Mouse (Mus musculus) left cerebral cortex, postnatal 36 days (tissue): ENCODE results near the gene Metap1. TPM values are rescaled to one million over a fixed set of nuclear protein-coding genes. Genes with fewer than 3 reads are reported as not detected.
A peak's percentile ranks its signal among the peaks of the same experiment; 100 is the strongest.
"Not testable (repeated sequence)": the region's sequence is repeated elsewhere in the genome, so short reads cannot be mapped to it uniquely, and the experiment has no call there.

Experiments
- DNase-seq, 2 experiments: peaks; one replicate each; pipeline ENCODE4 v3.0.0; 2021 to 2022; ENCODE audit warnings: low spot score in 2 of 2, mixed read lengths in 1 of 2
- intact Hi-C: fragments of 180-260 bp; cut with DNase I; formaldehyde crosslinking; loops from one replicate; pipeline ENCODE4 v1.15.1; 2025
- total RNA-seq, 2 experiments: library from RNA; stranded (reverse); gene quantifications; 2 replicates each; pipeline ENCODE4 v1.2.3; 2021

Gene Metap1
- total RNA-seq, 2 experiments from 2014 or later, result 38.1 to 39.7 TPM

GRCm38 (mm10) chr3:138509581-138509980 lies 20.3 kb upstream of the Metap1 start:
- intact Hi-C loops, result no loop called here
- DNase-seq, result no peak

GRCm38 (mm10) chr3:138506749-138507148 lies 17.4 kb upstream of the Metap1 start:
- intact Hi-C loops, result no loop called here

GRCm38 (mm10) chr3:138503754-138504153 lies 14.4 kb upstream of the Metap1 start:
- intact Hi-C loops, result no loop called here
- DNase-seq, result no peak

More at GRCm38 (mm10) chr3:138506749-138507148, 17.4 kb upstream of the Metap1 start:
- DNase-seq, result peak in 1 of 2 experiments; percentile 20

DNA sequence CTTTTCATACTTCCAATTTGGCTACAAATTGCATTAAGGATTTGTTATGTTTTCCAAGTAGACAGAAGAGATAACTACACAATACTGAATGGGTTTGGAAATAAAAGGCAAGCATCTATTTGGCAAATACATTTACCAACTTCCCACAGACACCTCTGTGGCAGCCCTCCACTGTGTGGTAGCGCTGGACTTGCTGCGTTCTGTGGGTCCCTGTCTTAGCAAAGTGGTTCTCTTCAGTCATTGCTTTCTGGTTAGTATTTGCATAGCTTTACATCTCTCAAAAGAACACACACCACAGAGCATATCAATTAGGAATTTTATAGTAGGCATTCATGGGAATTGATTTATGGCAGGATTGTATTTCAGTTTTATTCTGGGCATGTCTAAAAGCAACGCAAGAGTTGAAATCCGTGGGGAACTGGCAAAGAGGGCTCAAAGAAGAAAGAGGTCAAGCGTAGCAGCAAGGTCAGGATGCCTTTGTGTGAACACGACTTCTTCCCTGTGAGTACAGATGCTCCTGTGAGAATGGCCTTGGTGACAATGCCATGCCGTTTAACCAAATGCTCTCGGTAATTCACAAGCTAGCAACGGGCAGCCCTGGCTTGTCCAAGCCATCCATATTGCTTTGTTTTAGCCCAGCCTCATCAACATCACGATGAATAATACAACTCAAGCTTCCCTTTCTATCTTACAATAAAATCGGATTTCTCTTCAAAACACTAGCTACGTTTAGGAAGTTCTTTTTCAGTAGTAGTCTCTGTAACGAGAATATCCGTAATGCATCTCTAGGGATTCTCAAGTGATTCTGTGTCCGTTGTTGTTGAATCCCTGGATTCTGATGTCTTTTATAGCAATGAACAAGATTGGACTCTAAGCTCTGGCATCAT lies 10.8 kb upstream of the Metap1 start:
- intact Hi-C loops, result no loop called here

GRCm38 (mm10) chr3:138498731-138499130 lies 9.4 kb upstream of the Metap1 start:
- intact Hi-C loops, result no loop called here
- no peak for DNase-seq

More for the DNA sequence above, 10.8 kb upstream of the Metap1 start:
- DNase-seq, result no peak

- intact Hi-C loops, result no loop called here
- DNase-seq, result no peak
Measured at GRCm38 (mm10) chr3:138495166-138496145, 6.1 kb upstream of the Metap1 start.

- intact Hi-C loops, result no loop called here
- DNase-seq, result no peak
Measured at GRCm38 (mm10) chr3:138494565-138494964, 5.2 kb upstream of the Metap1 start.

DNA sequence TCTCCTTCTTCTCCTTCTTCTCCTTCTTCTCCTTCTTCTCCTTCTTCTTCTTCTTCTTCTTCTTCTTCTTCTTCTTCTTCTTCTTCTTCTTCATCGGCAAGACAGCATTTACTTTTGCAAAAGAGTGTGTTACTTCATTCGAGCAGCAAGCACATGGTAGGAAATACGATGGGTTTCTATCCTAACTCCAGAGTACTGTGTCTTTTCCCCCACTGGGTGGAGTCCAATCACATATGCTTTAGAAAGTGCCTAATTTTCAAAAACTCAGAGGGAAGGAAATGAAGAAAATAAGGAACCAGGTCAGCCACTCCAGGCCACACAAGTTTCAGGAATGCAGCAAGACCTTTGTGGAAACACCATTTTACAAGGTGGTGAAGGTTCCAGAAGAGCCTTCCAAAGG lies 4.4 kb upstream of the Metap1 start:
- intact Hi-C loops, result no loop called here

DNA sequence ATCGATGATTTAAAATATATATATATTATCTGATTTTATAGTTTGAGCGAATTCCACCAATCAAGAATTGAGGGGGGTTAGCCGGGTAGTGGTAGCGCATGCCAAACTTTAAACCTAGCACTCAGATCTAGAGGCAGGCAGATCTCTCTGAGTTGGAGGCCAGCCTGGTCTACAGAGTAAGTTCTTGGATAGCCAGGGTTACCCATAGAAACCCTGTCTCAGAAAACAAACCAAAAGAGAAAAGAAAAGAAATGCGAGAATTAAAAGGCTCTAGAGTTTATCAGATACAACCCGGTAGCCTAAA lies 671 bp upstream of the Metap1 start:
- intact Hi-C loops, result no loop called here
- no peak for DNase-seq

More for the DNA sequence above, 4.4 kb upstream of the Metap1 start:
- no peak for DNase-seq

DNA sequence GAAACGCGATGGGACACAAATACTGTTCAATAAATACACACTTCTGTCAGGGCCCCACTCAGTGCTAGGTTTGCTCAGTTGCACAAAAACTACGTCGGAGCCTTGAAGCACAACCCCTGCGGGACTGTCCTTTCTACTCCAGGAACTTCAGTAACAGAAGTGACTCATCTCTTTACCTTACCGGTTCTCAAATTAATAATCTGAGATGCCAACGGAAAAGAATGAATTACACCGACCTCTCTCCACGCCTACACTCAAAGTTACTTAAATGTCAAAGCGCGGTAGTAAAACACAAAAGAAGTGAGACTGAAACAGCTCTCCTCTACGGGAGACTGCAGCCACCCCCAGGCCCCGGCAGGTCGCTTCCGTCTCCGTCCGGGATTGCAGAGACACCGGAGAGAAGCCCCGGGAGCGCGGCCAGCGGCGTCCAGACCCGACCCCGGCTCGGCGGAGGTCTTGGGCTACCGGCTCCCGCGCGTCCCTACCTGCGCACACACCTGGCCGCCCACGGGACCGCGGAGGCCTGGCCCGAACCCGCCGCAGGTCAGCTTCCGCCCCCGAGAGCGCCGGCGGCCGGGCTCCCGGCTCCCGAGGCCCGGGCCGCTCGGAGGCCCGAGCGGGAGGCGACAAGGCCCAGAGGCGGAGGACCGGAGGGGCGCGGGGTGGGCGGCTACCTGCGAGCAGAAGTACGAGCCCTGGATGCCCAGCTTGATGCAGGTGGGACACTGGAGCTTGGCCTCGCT lies 560 bp downstream of the Metap1 start:
- intact Hi-C loops, result loop anchor here (5.0 to 10.0 kb wide), 3 partner anchors 39 to 716 kb away; partner anchors contain the start of genes Eif4e, Stpg2 and Tspan5
- no peak for DNase-seq

- DNase-seq, result no peak
- intact Hi-C loops, result loop anchor here (10.0 kb wide), 1 partner anchor 722 kb away; the partner anchor contains the start of gene Stpg2
Measured at GRCm38 (mm10) chr3:138483240-138483639, 6.1 kb downstream of the Metap1 start.

GRCm38 (mm10) chr3:138481526-138482284 lies 7.6 kb downstream of the Metap1 start:
- intact Hi-C loops, result loop anchor here (10.0 kb wide), 1 partner anchor 723 kb away; the partner anchor contains the start of gene Stpg2
- no peak for DNase-seq

DNA sequence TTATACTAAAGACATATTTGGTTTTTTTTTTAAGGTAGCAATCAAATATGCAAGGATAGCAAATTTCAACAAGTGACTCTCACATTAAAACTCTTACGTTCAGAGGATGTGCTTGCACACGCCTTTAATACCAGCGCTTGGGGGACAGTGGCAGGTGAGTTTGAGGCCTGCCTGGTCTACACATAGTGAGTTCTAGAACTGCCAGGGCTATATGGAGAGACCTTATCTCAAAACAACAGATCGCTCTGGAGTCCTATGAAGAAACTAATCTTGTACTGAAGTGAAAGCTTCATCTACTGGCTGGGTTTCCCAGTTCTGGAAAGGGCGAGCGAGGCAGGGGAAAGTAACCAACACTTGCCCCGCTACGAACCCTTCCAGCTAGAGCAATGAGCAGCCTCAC lies 9.8 kb downstream of the Metap1 start:
- intact Hi-C loops, result no loop called here
- no peak for DNase-seq

GRCm38 (mm10) chr3:138471066-138471465 lies 18.2 kb downstream of the Metap1 start:
- DNase-seq, result no peak
- intact Hi-C loops, result no loop called here

GRCm38 (mm10) chr3:138466656-138467055 lies 22.7 kb downstream of the Metap1 start:
- DNase-seq, result not testable (repeated sequence)
- intact Hi-C loops, result loop anchor here (10.0 kb wide), 2 partner anchors 438 to 728 kb away; no protein-coding TSS in a partner anchor

DNA sequence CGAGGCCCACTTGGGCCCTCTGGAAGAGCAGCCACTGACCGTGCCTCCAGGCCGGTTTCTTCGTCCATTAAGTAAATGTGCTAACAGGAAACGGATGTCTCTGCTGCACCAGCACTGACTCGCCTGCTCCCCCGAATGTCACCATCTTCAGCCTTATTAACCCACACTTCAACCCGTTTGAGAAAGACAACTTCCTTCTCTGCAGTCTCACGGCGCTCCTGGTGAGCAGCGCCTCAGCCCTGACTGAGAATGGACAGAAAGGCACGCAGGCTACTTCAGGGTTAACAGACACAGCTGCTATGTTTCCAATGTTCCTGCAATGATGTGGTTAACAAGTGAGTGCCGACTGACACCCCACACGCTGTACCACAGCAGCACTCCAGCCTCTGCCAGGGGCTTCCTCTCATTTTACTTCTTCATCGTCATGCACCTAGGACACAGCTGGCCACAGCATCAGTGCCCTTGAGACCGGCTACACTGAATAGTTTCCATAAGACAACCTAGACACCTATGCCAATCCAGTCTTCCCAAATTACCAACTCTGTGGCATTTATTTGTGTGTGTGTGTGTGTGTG lies 24.7 kb downstream of the Metap1 start:
- intact Hi-C loops, result loop anchor here (10.0 kb wide), 2 partner anchors 440 to 730 kb away; no protein-coding TSS in a partner anchor
- no peak for DNase-seq

DNA sequence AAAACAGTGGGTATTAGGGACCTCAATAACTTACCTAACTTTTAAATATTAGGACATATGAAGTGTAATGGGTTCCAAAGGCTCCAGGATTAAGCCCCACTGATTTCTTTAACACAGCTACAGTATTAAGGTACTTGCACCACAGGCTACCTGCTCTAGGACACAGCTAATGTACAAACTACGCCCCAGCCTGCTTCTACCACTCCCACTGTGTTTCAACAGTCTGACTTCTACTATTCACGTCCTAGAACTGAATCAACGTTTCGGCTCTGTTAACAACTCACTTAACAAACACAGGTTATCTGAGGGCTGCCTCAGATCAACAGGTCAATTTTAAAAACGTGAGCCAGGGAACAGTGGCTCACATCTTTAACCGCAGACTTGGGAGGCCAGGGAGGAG lies 25.5 kb downstream of the Metap1 start:
- DNase-seq, result no peak
- intact Hi-C loops, result loop anchor here (10.0 kb wide), 2 partner anchors 441 to 731 kb away; no protein-coding TSS in a partner anchor

- no peak for DNase-seq
- intact Hi-C loops, result loop anchor here (10.0 kb wide), 2 partner anchors 442 to 732 kb away; no protein-coding TSS in a partner anchor
Measured at GRCm38 (mm10) chr3:138463137-138463536, 26.2 kb downstream of the Metap1 start.
